Mouse (Mus musculus) heart, postnatal 4 days (tissue): ENCODE results near the gene Gm12790. TPM values are rescaled to one million over a fixed set of nuclear protein-coding genes. Genes with fewer than 3 reads are reported as not detected.
A peak's percentile ranks its signal among the peaks of the same experiment; 100 is the strongest.
"Not testable (repeated sequence)": the region's sequence is repeated elsewhere in the genome, so short reads cannot be mapped to it uniquely, and the experiment has no call there.

Source experiments
- DNase-seq: peaks from one replicate; pipeline ENCODE4 v3.0.0; 2021
- total RNA-seq, 2 experiments: library from RNA; stranded (reverse); gene quantifications; 2 replicates each; pipeline ENCODE4 v1.2.3; 2021

Gm12790 gene
- total RNA-seq, result not detected

GRCm38 (mm10) chr4:101980949-101981348, at the start of gene Gm12790:
Gene Gm12790, minus strand, starts transcription at chr4:101981049.
- not testable (repeated sequence) for DNase-seq

- DNase-seq, result no peak
These were observed 45.8 kb upstream of the Gm12790 start for GRCm38 (mm10) chr4:102026619-102027018.

- DNase-seq, result peak; percentile 77
These were observed 17.5 kb upstream of the Gm12790 start for GRCm38 (mm10) chr4:101998267-101998922.

DNA sequence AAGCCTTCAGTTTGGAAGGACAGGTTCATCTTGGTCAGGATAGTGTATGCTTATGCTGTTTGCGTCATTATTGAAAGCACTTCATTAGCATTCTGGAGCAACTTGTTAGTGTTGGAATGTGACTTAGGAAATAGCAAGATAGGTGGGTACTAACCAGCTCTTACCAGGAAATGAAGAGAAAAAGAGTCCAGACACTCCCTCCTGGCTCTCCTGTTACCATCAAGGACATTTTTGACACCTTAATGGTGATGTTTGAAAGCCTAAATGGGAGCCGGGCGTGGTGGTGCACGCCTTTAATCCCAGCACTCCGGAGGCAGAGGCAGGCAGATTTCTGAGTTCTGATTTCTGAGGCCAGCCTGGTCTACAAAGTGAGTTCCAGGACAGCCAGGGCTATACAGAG, 16.6 kb upstream of the Gm12790 start:
- DNase-seq, result no peak

DNA sequence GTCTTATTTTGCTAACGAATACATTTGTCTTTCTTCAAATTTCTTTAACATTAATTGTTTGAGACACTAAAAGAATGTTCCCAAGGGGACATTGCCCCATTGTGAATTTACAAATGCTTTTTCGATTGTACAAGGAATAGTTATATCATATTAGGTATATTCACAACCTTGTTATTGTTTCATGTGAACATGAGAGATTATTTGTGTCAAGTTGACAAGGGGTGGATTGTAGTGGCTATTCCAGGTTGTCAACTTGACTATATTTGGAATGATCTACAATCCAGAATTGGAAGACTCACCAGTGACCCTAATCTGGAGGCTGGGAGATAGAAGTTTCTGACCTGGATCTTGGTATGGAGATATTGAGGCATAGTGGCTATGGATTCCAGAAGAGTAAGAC, 5.5 kb upstream of the Gm12790 start, which contains the start of gene Gm12789:
Gene Gm12789, plus strand, starts transcription at position 301 of the 400 bp plus-strand sequence.
- DNase-seq, result not testable (repeated sequence)

- DNase-seq, result no peak
These were observed 4.8 kb upstream of the Gm12790 start for GRCm38 (mm10) chr4:101985678-101986077.

DNA sequence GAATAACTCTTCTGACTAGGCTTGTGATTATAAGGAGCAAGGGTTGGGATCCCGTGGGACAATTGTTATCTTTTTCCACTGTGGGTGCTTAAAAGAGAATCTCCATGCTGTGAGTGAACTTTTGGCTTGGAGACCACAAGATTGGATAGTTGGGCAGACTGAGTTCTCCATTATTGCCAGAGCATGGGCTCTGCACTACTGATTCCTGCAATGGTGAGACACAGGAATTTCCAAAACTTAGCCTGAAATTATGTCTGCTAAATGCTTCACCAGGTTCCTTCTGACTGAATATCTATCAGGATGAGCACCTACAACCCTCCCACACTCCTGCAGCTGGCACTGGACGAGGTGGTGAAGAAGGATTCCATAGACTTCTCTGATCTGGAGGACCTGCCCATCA, 40.7 kb downstream of the Gm12790 start, which contains the start of gene Gm12794:
Gene Gm12794, plus strand, starts transcription at position 301 of the 400 bp plus-strand sequence.
- not testable (repeated sequence) for DNase-seq

Other genes starting within 250 kb of the Gm12790 start
- not detected for gene B020004J07Rik, start 137.0 kb downstream of the Gm12790 start, total RNA-seq
- gene C130073F10Rik, start 87.3 kb downstream of the Gm12790 start, total RNA-seq, result not detected
- gene Gm12800, start 71.9 kb downstream of the Gm12790 start, total RNA-seq, result not detected
- gene Gm12794, start 40.6 kb downstream of the Gm12790 start, total RNA-seq, result not detected
- not detected for gene Gm12789, start 5.6 kb upstream of the Gm12790 start, total RNA-seq
- 10 to 100 TPM; 67.2 to 72.1 TPM for gene Pde4b, start 106.5 kb upstream of the Gm12790 start, total RNA-seq